Mouse (Mus musculus): ENCODE data around the gene Slc20a1.

Slc20a1 gene

GRCm38 (mm10) chr2:129253631-129253970 lies 55.0 kb downstream of the Slc20a1 start:
- DNase-seq (ENCODE audit: low spot score in 2 of 2) = no peak

GRCm38 (mm10) chr2:129254076-129254475 lies 55.5 kb downstream of the Slc20a1 start:
- DNase-seq (ENCODE audit: low spot score in 2 of 2) = no peak

DNA sequence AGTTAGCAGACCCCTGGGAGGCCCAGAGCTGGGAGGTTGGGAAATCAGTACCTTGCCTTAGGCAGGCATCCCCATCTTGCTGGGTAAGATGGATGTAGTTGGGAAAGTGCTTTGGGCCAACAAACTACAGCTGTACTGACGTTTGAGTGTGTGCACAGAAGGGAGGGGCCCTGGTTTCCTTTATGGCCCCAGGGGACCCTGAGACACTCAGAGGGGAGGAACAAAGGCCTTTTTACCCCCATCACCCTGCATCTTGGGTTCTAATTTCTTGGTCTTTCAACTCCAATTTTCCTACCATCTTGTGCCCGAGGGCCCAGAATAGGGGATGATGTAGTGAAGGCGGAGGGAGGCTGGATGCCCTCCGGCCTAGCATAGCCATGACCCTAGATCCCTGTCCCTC lies 57.4 kb downstream of the Slc20a1 start:
- DNase-seq (ENCODE audit: low spot score in 2 of 2) = no peak

DNA sequence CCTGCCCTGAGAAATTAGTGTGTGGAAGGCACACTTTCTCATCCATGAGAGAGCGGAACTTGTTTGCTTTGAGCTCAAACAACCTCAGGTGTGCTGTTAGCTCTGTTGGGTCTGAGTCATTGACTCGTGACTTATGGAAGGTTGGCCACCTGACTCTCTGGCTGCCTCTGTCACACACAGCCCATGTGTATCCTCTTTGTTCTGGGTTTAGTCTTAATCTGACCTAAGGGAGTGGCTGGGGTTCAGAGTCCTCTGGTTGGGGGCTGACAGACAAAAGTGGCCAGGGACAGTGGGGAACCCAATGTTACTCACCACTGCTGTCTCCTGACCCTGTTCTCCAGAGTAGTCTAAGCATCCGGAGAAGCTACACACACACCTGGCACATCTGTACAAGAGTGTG lies 59.5 kb downstream of the Slc20a1 start:
- DNase-seq (ENCODE audit: low spot score in 2 of 2) = no peak

- DNase-seq (ENCODE audit: low spot score in 2 of 2) = no peak
Measured at GRCm38 (mm10) chr2:129258475-129259211, 60.1 kb downstream of the Slc20a1 start.

GRCm38 (mm10) chr2:129260646-129261045 lies 62.1 kb downstream of the Slc20a1 start:
- DNase-seq (ENCODE audit: low spot score in 2 of 2) = no peak
